Mouse (Mus musculus) MN1 (cell line): ENCODE measurements around the gene Mrgpre.

Experiments used
- DNase-seq: peaks from one replicate; pipeline ENCODE4 v3.0.0-alpha.2; 2016; ENCODE audit warnings: low spot score

Gene Mrgpre

DNA sequence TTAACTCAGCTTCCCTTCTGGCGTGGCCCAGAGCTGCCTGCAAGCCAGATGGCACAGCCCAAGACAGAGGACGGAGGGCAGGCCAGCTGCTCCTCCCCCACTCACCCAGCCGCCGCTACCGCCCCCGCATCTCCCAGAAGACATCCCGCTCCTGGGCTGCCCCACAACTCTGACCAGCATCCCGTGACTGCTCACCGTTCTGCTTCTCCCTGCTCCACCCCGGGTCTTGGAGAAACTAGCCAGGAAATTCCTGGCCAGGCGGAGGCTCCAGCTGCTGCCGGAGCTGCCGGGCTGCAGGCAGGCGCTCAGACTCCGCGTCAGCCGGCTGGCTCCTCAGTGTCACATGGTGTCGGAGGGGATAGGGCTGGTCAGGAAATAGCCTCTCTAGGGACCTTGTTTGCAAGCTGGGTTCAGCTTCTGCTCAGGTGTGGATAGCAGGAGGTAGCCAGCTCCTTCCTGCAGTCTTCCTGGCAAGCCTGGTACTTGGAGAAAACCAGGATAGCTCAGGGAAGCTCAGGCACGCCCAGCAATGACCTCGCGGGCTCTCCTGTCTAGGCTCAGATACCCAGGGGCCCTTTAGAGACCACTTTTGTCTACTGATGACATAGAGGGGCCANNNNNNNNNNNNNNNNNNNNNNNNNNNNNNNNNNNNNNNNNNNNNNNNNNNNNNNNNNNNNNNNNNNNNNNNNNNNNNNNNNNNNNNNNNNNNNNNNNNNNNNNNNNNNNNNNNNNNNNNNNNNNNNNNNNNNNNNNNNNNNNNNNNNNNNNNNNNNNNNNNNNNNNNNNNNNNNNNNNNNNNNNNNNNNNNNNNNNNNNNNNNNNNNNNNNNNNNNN, at the start of gene Mrgpre:
TSS of gene Mrgpre (minus strand) at position 505 of the 834 bp plus-strand sequence.
- peak; percentile 92 for DNase-seq

DNA sequence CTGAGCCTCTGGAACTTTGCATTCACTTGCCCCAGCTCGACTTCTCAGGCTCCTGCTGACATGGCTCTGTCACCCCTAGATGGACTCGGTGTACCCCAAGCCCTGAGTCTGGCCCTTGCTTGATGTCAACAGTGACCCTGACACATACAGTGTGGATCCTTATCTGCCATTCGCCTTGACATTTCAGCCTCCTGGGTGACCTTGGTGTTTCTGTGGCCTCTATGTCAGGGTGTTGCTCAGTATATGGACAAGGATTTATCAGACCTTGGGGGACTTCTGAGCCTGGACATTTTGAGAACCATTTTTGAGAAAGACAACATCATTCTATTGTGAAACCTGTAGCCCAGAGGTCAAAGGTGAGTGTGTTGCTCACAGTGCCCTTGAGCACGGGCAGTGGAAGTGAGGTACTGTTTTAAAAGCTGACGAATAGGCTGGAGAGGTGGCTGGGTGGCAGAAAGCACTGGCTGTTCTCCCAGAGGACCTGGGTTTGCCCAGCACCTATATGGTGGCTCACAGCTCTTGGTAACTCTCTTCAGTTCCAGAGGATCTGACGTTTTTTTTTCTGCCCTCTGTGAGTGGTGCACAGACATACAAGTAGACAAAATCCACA, 49.4 kb upstream of the Mrgpre start:
- DNase-seq: no peak

DNA sequence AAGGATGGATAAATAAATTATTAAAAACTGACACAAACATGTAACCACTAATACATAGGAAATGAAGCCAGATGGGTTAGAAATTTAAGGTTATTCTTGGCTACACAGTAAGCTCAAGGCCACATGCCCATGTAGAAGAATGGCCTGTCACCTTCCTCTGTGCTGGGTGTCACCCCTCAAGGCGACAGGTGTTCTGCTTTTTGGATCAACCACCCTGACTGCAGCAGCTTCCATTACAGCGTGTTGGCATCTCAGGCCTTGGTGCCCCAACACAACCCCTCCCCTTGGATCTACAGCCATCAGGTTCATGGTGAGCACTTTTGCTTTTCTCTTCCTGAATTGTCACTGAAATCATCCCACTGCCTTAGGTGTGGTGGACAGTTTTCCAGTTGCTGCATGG, 48.3 kb upstream of the Mrgpre start:
- DNase-seq: no peak

DNA sequence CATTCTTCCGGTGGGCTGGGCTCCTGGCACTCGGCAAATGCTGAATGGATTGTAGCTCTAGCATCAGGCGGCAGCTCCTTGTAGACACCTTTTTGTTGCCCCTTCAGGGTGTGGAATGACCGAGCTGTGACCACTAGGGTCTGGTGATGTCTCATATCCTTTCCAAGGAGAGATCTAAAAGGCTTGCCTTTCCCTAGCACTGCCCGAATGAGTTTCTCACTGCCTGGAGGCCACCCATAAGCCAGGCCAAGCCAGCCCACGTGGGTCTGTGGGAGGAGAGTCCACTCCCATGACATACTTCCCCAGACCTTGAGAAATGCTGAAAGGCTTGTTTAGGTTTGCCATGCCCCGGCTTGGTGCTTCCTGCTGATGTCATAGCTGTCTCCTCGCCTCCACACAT, 47.9 kb upstream of the Mrgpre start:
- no peak for DNase-seq

DNA sequence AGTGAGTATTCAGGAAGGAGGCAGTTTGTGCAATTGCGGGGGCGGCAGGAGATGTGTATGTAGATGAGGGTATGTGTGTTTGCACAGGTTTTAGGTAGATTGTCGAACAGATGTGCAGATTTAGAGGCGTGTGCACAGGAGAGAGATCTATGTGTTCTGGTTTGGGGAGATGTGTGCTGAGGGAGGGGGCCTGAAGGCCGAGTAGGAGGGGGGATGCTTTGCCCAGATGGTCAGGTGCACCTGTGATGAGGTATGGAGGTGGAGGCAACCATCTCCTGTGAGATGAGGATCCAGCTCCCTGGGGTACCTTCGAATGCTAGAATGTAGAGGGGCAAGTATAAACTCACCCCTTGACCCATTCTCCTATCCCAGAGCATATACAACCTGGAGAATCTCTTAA, 46.1 kb upstream of the Mrgpre start:
- no peak for DNase-seq

DNA sequence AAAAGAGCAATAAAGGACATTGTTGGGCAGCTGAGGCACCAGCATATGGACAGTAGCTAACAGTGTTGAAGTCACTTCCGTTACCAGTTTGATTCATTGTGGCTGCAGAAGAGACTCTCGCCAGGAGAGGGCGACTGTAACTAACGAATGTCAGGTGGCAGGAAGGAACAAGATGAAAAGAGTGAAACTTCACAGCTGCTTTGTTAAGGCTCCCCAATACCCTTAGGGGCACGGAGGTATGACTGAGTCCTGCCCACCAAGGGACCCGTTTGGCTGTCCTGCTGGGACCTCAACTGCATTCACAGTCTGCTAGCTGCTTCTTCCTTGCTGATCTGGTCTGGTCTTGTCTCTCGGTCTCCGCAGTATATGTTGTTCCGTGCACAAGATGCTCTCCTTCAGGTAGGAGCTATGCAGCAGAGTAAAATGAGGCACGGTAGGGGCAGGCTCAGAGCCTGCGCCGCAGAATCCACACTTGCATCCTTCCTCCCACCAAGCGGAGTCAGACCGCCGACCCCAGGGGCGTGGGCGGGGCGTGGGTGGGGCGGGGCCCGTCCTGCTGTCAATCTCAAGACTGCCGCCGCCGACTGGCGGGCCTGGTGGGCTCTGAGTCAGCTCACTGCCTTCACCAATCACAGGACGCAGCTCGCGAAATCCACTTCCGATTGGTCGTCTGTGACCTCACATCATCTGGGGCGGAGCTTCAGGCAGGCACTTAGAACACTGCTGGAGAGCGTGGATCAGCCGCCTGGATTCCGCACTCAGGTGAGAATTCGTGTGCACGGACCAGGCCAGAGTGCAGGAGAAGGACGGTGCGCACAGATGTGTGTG, 45.4 kb upstream of the Mrgpre start:
- DNase-seq: peak; percentile 96

DNA sequence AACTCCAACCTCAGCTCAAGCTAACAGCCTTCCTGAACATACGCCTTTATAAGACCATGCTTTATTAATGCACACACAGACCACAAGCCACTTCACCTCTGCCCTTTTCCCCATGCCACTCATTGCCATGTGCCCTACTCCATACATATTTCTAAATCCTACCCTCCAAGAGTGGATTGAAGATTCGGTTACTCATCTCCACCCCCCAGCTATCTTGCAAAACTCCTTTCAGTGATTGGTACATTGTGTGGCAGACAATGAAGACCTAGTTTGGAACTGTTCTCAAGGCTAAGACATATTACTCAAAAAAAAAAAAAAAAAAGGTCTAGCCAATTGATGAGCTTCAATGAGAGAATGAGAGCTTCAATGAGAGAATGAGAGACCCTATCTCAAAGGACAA, 42.7 kb upstream of the Mrgpre start:
- DNase-seq: no peak

DNA sequence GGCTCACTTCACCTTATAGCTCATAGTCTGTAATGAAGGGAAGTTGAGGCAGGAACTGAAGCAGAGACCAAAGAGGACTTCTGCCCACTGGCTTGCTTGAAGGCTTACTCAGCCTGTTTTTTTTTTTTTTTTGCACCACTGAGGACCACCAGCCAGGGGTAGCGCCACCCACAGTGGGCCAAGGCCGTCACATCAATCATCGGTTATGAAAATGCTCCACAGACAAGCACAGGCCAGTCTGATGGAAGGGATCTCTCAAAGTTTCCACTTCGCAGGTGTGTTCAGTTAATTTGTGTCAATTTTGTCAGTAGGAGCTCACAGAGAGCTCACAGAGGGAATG, 38.9 kb upstream of the Mrgpre start:
- DNase-seq: no peak

DNA sequence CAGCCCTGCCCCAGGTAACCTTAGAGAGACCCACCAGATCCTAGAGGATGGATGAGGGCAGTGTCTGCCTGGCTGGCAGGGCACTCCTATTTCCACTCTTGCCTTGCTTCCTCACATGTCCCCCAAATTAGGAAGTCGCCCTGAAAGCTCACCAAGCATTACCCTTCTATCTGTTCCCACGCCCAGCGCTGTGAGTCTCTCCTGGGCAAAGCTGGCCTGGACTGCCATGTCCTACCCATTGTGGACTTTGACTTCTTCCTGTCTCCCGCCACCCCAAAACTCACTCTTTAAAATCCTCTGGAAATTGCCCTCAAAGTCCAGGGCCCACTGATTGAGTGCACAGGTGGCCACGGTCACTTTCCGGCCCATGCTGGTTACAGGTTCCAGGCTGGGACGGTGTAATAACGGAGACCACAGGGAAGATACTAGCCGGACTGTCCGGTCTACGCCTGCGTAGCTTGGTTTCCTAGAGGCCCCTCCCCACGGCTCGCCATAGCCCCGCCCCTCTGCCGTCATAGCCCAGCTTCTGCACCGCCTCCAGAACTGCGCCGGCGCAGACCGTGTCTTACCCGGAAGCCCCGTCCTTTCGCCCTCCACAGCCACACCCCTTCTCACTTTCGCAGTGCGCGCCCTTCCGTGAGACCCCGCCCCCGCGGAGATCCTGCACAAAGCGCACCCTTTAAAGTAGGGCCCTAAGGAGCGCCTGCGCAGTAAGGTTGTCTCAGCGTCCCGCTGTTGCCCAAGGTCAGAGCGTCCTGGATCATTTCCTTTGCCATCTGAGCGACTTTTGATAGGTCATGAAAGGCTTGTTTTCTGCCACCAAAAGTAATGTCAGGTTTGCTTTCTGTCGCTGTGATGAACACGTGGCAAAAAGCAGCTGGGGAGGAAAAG, 38.3 kb upstream of the Mrgpre start, which contains the start of the genes Nadsyn1 and Dhcr7:
TSS of gene Nadsyn1 (minus strand) at position 475 of the 891 bp plus-strand sequence.
TSS of gene Dhcr7 (plus strand) at position 771 of the 891 bp plus-strand sequence.
- peak; percentile 98 for DNase-seq

DNA sequence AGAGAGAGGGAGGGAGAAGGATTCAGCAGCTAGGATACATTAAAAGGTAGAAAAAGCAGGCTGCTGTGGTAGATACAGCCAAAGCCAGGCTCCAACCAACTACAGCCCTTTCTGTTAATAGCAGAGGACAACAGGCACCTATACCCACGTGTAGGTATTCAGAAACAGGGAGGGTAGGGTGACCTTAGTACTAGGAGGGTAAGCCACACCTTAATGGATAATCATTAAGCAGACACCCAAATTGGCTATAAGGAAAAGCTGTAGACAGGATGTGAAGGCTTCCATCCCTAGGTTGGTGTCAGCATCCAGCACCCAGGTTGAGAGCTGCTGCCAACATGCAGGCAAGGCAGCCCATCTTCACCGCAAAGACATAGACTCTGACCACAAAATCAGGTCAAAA, 36.9 kb upstream of the Mrgpre start:
- no peak for DNase-seq

DNA sequence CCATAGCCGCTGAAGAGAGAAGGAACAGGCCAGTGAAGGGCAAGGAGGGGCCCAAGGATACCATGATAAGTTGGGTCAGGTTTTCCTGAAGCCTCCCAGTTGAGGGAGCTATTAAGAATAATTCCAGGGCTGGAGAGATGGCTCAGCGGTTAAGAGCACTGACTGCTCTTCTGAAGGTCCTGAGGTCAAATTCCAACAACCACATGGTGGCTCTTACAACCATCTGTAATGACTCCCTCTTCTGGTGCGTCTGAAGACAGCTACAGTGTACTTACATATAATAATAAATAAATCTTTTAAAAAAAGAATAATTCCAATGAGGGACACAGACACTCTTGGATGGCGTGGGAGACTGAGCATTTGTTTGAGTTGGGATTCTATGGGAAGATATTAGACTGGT, 34.9 kb upstream of the Mrgpre start:
- DNase-seq: no peak

DNA sequence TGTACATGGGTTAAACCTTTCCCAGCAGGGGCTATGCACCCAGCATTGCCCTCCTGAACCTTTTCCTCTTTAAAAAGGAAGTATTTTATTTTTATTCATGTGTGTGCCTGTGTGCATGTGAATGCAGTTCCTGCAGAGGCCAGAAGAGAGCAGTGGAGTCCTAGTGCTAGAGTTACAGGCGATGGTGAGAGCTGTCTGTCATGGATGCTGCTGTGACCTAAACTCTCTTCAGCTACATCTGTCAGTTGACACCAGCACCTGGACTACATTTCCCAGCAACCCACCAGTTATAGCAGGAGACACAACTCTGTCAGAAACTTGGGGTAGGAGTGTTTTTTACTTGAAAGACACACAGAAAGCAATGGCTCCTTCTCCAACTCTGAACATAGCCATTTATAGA, 24.6 kb upstream of the Mrgpre start:
- no peak for DNase-seq

DNA sequence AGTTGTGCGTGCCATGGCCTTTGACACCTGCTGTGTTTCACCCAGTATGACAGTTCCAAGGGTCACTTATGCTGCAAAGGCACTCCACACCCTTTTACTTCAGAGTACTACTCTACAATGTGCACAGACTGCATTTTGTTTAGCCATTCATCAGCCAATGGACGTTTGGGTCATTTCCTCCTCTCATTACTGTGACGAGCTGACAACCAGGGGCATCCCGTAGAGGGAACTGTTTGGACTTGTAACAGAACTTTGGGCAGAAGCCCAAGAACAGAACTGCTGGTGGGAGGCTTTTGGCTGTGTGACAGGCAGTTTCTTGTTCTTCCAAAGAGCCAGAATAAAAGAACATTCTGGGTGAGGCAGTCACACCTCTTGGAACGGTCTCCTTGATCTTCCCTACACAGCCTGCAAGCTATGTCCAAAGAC, 20.9 kb upstream of the Mrgpre start:
- DNase-seq: no peak

DNA sequence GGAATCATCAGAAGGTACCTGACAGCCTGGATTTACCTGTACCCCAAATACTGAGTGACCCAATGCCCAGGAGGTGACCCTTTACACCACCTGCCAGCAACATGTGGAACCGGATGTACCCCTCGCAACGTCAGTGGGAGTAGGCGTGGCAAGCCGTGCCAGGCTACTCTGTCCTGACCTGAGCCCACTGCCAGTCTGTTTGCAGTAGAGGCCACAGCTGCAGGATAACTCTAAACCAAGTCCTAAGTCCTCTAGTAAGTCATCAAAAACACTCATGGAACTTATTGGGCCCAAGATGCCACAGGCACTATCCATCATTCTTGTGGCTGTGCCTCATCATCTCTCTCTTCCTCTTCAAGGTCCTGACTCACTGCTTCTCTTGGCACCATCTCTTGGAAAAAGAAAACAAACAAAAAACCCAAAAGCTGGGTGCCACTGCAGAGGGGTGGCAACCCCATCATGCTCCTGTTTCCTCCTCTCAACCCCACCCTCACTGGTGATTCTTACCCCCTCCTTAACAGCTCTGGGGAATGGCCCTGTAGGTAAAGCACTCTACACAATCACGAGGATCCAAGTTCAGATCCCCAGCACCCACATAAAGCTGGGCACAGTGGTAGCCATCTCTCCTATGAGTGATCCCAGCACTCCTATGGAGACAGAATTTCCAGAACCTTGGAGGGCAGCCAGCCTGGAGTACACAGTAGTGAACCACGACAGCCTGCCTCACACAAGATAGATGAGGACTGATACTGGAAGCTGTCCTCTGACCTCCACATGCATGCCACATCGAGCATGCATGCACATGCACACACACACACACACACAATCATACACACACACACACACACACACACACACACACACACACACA, 17.1 kb upstream of the Mrgpre start:
- no peak for DNase-seq

DNA sequence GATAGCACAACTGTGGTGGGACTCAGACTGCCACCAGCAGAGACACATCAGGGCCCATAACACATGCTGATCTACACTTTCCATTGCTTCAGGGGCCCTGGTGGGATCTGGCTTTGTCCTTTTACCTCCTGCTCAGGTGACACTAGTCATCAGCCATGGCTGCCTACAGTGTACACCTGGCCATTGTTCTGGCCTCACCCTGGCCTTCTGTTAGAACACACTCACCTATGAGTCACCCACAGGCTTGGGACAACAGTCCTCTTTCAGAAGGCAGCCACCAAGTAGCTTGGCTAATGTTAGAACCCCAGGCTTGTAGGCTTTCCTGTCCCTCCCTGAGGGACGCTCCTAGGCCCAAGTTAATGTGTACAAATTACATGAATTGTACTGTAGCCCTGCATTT, 16.5 kb upstream of the Mrgpre start:
- no peak for DNase-seq

DNA sequence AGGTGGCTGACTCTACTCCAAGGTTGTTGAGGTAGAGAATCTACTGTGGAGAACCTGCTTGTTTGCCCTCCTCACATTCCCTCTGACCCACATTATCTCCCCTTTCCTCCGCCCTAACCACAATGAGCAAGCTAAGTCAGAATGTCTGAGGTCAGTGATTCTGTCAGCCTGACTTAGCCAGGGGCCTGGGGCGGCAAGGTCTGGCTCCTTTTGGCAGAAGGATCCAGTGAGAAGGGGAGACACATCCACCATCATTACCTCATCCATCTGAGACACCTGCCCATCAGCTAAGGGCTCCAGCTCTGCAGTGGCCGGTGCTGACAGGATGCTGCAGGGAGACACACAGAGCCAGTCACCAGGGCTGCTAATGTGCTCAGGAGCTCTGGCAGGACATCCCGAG, 14.5 kb upstream of the Mrgpre start:
- no peak for DNase-seq

DNA sequence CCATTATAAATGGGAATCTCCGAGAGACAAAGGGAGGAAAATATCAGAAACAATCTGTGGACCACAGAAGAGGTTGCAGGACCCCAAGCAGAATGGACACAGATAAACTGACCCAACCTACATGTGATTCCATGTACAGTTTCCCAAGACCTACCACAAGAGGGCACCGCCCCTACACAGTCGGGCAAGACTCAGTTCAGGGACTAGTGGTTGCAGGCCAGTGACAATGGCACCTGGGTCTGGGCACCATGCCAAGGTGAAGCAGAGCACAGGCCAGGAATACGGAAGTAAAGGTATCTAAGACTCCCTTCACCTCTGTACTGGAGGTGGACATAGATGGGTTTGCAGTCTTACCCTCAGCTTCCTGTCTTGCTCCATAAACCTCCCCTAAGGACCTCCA, 8.8 kb upstream of the Mrgpre start:
- DNase-seq: peak; percentile 39

DNA sequence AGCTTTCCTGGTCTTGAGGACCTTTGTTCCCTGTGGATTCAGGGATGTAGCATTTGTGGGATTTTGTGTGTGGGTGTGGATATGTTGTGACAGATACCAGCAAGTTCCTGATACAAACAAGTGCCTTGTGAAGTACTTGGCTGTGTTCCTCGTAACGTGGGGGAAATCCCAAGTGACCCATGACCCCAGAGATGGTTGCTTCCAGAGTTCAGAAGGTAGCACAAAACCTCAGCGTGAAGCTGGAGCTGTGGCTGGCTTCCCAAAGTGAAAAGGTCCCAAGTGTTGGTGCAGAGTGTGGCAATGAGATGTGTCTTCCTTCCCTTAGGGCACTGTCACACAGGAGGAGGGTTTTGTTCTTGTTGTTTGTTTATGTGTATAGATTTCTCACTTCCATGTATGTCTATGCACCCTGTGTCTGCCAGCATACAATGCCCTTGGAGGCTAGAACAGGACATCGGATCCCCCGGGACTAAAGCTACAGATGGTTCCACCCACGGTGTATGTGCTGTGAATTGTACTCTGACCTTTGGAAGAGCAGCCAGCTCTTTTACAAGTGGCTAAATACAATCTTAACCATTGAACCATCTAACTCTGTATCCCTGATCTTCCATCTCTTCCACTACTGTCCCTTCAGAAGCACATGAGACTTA, 8.2 kb upstream of the Mrgpre start:
- DNase-seq: no peak

DNA sequence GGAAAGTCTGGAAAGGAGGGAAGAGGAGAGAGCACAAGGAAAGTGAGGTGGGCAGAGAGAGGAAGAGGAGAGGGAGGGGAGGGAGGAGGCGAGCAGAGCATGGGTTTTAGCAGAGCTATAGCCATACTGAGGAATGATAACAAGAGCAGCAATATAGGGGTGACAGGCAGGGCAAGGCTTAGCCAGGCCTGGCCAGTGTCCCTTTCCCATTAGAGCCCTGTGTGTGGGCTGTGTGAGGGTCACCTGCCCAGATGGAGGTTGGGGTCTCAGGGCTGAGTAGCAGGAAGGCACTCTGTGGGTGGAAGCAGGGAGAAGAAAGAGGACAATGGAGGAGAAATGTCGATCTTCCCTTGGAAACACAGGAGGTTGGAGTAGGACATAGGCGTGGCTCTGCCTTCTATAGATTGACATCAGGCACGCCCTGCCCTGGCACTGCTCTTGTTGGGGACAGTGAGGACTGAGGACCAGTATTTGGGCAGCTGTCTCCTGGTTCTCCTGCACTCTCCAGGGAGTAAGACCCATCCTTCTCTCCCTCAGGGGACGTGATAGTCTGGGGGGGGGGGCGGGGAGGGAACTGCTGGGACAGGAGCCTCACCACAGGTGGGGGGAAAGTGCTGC, 813 bp downstream of the Mrgpre start:
- peak; percentile 71 for DNase-seq

DNA sequence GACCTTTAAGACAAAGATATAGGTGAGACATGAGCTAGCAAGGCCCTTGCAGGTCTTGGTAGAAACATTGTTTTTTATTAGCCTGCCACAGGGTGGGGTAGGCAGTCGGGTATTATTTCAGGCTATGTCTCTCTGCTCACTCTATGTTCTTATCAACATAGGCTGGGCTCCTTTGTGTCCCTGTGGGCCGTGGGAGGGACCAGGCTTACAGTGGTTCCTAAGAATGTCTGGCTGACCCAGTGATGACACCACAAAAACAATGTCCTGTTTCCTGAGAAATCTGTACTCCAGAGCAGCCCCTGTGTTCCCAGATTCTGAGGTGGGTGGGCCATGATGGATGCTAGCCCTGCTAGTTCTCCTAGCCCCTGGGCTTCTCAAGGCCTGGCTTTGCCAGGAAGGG, 6.9 kb downstream of the Mrgpre start:
- DNase-seq: no peak
